Comparison of ENCODE assay signal across 16 mouse cellular contexts in genomic region chr3:52759846-52760245, GRCm38 (mm10).
"Had no signal": no experiment of that assay in that cellular context is flagged by ENCODE, and none has a peak within 500 bp of the region (broad histone marks: within the 10 kb centered on the region; RNA-seq: fewer than 3 reads in every experiment).

No protein-coding gene starts in this region.

- H3K4me3 ChIP-seq: neural tube, embryonic 13.5 days; neural tube, embryonic 15.5 days; stomach, embryonic 15.5 days had no signal

- H3K36me3 ChIP-seq: neural tube, embryonic 13.5 days; neural tube, embryonic 15.5 days; stomach, embryonic 15.5 days had no signal

- H3K4me1 ChIP-seq: neural tube, embryonic 13.5 days had no signal

- H3K9ac ChIP-seq: neural tube, embryonic 13.5 days; neural tube, embryonic 15.5 days; stomach, embryonic 15.5 days had no signal

- H3K4me2 ChIP-seq: neural tube, embryonic 13.5 days; neural tube, embryonic 15.5 days; stomach, embryonic 15.5 days had no signal

- H3K9me3 ChIP-seq: neural tube, embryonic 13.5 days; neural tube, embryonic 15.5 days; stomach, embryonic 15.5 days had no signal

- DNase-seq: retina, postnatal 1 day; right cerebral cortex, adult 18-20 months; right cerebral cortex, postnatal 14 days; right cerebral cortex, postnatal 25 days; right cerebral cortex, postnatal 4 days; spleen, adult 18-20 months; thymus, adult 18-20 months; thymus, adult 2 months; thymus, postnatal 14 days; thymus, postnatal 25 days; thymus, postnatal 36 days; thymus, postnatal 4 days had no signal

- H3K27ac ChIP-seq: neural tube, embryonic 13.5 days; neural tube, embryonic 15.5 days; stomach, embryonic 15.5 days; stomach, postnatal 0 days had no signal

- H3K27me3 ChIP-seq: neural tube, embryonic 13.5 days; neural tube, embryonic 15.5 days; stomach, embryonic 15.5 days had no signal
